Mouse (Mus musculus) heart, embryonic 14.5 days (tissue): ENCODE results near the gene Vmn1r44. TPM values are rescaled to one million over a fixed set of nuclear protein-coding genes. Genes with fewer than 3 reads are reported as not detected.
"Not testable (repeated sequence)": the region's sequence is repeated elsewhere in the genome, so short reads cannot be mapped to it uniquely, and the experiment has no call there.

Experiments
- ATAC-seq: fragments of 200-750 bp; cut with Nextera tagmentation; 2 replicates; pipeline ENCODE4 v1.8.0; 2017; ENCODE audit warnings: low read depth, moderate TSS enrichment; ENCODE audit not compliant: insufficient number of reproducible peaks, insufficient read depth, low FRiP score
- H3K27ac ChIP-seq, 2 experiments: fragments of 200-500 bp in 1 of 2; fragments of 300-500 bp in 1 of 2; sonication (generic) in 1 of 2; replicated peaks in 1 of 2; 2 replicates each; pipeline ENCODE4 v1.5.1; 2012 to 2014; ENCODE audit warnings: low read depth in 2 of 2, low read length in 2 of 2, control low read depth in 1 of 2, mild to moderate bottlenecking in 1 of 2, mixed read lengths in 1 of 2; ENCODE audit not compliant: control insufficient read depth in 1 of 2, insufficient read depth in 1 of 2
- H3K27me3 ChIP-seq: fragments of 300-500 bp; sonication (generic); 2 replicates; pipeline ENCODE4 v1.6.1; 2014; ENCODE audit warnings: mild to moderate bottlenecking, low read length, control low read depth; ENCODE audit not compliant: control insufficient read depth, insufficient read depth
- H3K36me3 ChIP-seq: fragments of 300-500 bp; sonication (generic); 2 replicates; pipeline ENCODE4 v1.6.1; 2014; ENCODE audit warnings: mild to moderate bottlenecking, control low read depth, low read length, mixed read lengths; ENCODE audit not compliant: control insufficient read depth, insufficient read depth
- H3K4me1 ChIP-seq, 2 experiments: fragments of 200-500 bp in 1 of 2; fragments of 300-500 bp in 1 of 2; sonication (generic) in 1 of 2; 2 replicates each; pipeline ENCODE4 v1.6.1; 2012 to 2014; ENCODE audit warnings: low read length in 2 of 2, control low read depth in 1 of 2, mixed read lengths in 1 of 2; ENCODE audit not compliant: control insufficient read depth in 2 of 2, insufficient read depth in 2 of 2
- H3K4me2 ChIP-seq: fragments of 300-500 bp; sonication (generic); 2 replicates; pipeline ENCODE4 v1.6.1; 2014; ENCODE audit warnings: mild to moderate bottlenecking, low read length
- H3K4me3 ChIP-seq, 2 experiments: fragments of 200-500 bp in 1 of 2; fragments of 300-500 bp in 1 of 2; sonication (generic) in 1 of 2; 2 replicates each; pipeline ENCODE4 v1.5.1; 2012 to 2014; ENCODE audit warnings: low read length in 2 of 2, mild to moderate bottlenecking in 2 of 2, control low read depth in 1 of 2, low read depth in 1 of 2, moderate library complexity in 1 of 2; ENCODE audit not compliant: control insufficient read depth in 1 of 2, insufficient read depth in 1 of 2
- H3K9ac ChIP-seq: fragments of 300-500 bp; sonication (generic); 2 replicates; pipeline ENCODE4 v1.6.1; 2014; ENCODE audit warnings: mild to moderate bottlenecking, low read length
- H3K9me3 ChIP-seq: fragments of 300-500 bp; sonication (generic); 2 replicates; pipeline ENCODE4 v1.6.1; 2016; ENCODE audit warnings: low read length, control low read depth; ENCODE audit not compliant: control insufficient read depth
- WGBS: fragments of 180-500 bp; shearing (Covaris S2); extraction: QIAGEN DNeasy Blood & Tissue Kit; methylation state at CpG from one replicate; pipeline ENCODE4 v1.1.7; 2014; 5-methylcytosine and 5-hydroxymethylcytosine counted together
- polyA plus RNA-seq: library from polyadenylated mRNA; unstranded; fragments of >200 nt; fragmentation: Nextera tagmentation; extraction: Ambion mirVana; gene quantifications from 2 replicates; pipeline ENCODE4 v1.2.1, GENCODE M21; 2014

The Vmn1r44 gene
- polyA plus RNA-seq: not detected in 2 replicates

- Histone ChIP-seq H3K36me3 (no peaks in the 10 kb centered on the region), H3K4me1 (no peaks in the 10 kb centered on the region), H3K4me2 (no peak within 1 kb of the TSS), H3K9ac (no peak within 1 kb of the TSS), H3K9me3 (no peaks in the 10 kb centered on the region), H3K27me3 (no peaks in the 10 kb centered on the region), H3K4me3 (no peak within 1 kb of the TSS), H3K27ac (no peak within 1 kb of the TSS)
- no peak for ATAC-seq
- WGBS: 67% methylated on average over 1 of the region's 1 CpGs
Observed at GRCm38 (mm10) chr6:89883360-89883759, at the start of gene Vmn1r44. Gene Vmn1r44 (plus strand): TSS chr6:89883660.

DNA sequence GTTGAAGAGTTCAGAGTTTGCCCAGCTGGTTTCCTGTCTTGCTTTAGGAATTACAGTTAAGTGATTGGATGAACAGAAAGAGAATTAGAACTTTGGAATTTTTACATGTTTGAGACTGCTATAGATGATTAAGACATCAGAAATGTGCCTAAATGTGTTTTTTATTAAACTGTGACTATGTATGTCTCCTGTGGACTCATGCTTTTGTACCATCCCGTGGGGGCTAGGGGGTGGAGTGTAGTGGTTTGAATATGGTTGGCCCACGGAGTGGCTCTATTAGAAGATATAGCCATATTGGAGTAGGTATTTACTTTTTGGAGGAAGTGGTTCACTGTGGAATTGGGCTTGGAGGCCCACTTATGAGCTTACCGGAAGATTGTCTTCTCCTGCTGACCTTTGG lies 25.9 kb upstream of the Vmn1r44 start:
- 67% methylated on average over 3 of the region's 3 CpGs for WGBS
- ATAC-seq: no peak

DNA sequence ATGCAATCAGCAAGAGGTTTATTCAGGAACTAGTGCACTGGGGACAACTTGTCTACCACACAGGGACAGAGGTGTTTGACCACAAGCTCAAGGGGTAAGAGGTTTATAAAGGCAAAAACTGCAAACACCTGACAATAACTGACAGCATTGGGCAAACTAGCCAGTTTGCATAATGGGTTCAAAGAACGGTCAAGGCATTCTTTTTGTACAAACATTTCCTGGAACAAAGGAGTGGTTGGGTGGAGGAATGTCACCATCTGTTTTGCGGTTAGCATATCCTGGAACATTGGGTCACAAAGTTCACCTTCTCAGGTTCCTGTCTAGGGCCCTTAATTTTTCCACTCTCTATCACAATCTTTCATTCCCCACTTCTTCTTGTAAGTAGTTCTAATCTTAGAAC lies 23.6 kb upstream of the Vmn1r44 start:
- H3K27ac ChIP-seq: no peak overlapping the region
- ATAC-seq: no peak
- peaks cover 6% of the 10 kb centered on the region; the same call in 1 of the 2 replicates for H3K9me3 ChIP-seq
- H3K27me3 ChIP-seq: no peaks in the 10 kb centered on the region
- H3K9ac ChIP-seq: no peak overlapping the region
- 75% methylated on average over 2 of the region's 2 CpGs for WGBS
- H3K4me3 ChIP-seq: no peak overlapping the region
- no peaks in the 10 kb centered on the region for H3K4me1 ChIP-seq
- no peaks in the 10 kb centered on the region for H3K36me3 ChIP-seq
- H3K4me2 ChIP-seq: no peak overlapping the region

More for the DNA sequence above, 25.9 kb upstream of the Vmn1r44 start:
- Histone ChIP-seq H3K4me3 (no peak overlapping the region), H3K36me3 (no peaks in the 10 kb centered on the region), H3K27ac (no peak overlapping the region), H3K27me3 (no peaks in the 10 kb centered on the region), H3K9ac (no peak overlapping the region), H3K9me3 (0 out of 2 replicates have a peak, but pooled peaks cover 4% of the 10 kb centered on the region), H3K4me2 (no peak overlapping the region), H3K4me1 (no peaks in the 10 kb centered on the region)

DNA sequence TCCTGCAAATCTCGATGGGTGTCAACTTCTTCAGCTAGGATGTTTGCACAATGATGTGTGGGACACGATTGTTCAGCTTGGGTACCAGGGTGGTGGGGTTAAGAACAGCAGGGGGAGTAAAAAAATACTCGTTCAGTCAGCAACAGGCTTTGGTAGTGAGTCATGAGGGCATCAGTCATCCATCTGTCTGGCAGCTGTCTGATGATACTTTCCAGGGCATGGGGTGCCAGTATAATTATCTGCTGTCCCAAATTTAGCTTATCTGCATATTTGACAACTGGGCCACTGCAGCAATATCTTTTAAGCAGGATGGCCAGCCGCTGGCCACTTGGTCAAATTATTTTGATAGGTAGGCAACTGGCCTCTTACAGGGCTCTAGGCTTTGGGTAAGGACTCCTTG lies 19.7 kb upstream of the Vmn1r44 start:
- H3K36me3 ChIP-seq: no peaks in the 10 kb centered on the region
- 47% methylated on average over 4 of the region's 4 CpGs for WGBS
- H3K4me3 ChIP-seq: no peak overlapping the region
- no peak overlapping the region for H3K4me2 ChIP-seq
- ATAC-seq: no peak
- H3K9ac ChIP-seq: no peak overlapping the region
- H3K27ac ChIP-seq: no peak overlapping the region
- no peaks in the 10 kb centered on the region for H3K27me3 ChIP-seq
- H3K4me1 ChIP-seq: no peaks in the 10 kb centered on the region
- peaks cover 10% of the 10 kb centered on the region for H3K9me3 ChIP-seq

DNA sequence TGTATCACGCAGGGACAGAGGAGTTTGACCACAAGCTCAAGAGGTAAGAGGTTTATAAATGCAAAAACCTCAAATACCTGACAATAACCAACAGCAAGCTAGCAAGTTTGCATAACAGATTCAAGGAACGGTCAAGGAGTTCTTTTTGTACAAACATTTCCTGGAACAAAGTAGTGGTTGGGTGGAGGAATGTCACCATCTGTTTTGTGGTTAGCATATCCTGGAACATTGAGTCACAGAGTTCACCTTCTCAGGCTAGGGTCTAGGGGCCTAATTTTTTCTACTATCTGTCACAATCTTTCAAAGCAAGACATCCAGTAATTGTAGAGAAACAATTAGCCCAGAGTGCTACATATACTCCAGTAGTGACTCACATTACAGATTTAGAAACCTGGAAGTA lies 16.2 kb upstream of the Vmn1r44 start:
- no peak overlapping the region for H3K27ac ChIP-seq
- no peaks in the 10 kb centered on the region for H3K4me1 ChIP-seq
- H3K4me2 ChIP-seq: no peak overlapping the region
- H3K9ac ChIP-seq: no peak overlapping the region
- H3K9me3 ChIP-seq: peaks cover 10% of the 10 kb centered on the region
- no peaks in the 10 kb centered on the region for H3K36me3 ChIP-seq
- no peak for ATAC-seq
- no peak overlapping the region for H3K4me3 ChIP-seq
- 94% methylated on average over 2 of the region's 2 CpGs for WGBS
- no peaks in the 10 kb centered on the region for H3K27me3 ChIP-seq

- no peak overlapping the region for H3K4me2 ChIP-seq
- H3K36me3 ChIP-seq: no peaks in the 10 kb centered on the region
- H3K4me1 ChIP-seq: no peaks in the 10 kb centered on the region
- H3K27me3 ChIP-seq: no peaks in the 10 kb centered on the region
- ATAC-seq: no peak
- H3K9me3 ChIP-seq: peaks cover 7% of the 10 kb centered on the region
- 86% methylated on average over 2 of the region's 2 CpGs for WGBS
- no peak overlapping the region for H3K27ac ChIP-seq
- no peak overlapping the region for H3K4me3 ChIP-seq
- no peak overlapping the region for H3K9ac ChIP-seq
Observed at GRCm38 (mm10) chr6:89867976-89868375, 15.5 kb upstream of the Vmn1r44 start.

DNA sequence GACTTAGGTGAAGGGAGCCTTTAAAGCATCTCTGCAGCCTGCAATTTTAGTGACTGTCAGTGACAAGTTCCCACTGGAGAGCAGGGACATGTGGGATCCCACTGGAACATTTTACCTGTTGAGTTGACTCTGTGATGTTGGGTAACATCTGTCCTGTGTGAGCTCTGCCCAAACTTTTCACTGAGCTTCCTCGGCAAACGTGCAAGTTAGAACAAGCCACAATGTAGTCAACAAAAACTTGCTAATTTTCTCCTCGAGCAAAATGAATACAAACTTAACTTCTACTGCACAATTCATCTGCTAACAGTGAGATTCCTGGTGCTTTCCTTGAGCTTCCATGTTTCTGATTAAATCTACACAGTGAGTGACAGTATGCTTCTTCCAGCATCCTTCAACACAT lies 7.1 kb upstream of the Vmn1r44 start, which contains the start of the genes Vmn1r42 and Vmn1r43:
TSS of gene Vmn1r42 (minus strand) at position 101 of the 400 bp plus-strand sequence.
TSS of gene Vmn1r43 (minus strand) at position 101 of the 400 bp plus-strand sequence.
- not testable (repeated sequence) for H3K27ac ChIP-seq, H3K27me3 ChIP-seq, H3K4me3 ChIP-seq, H3K36me3 ChIP-seq, H3K9me3 ChIP-seq, H3K4me2 ChIP-seq, ATAC-seq, H3K9ac ChIP-seq, H3K4me1 ChIP-seq
- 64% methylated on average over 3 of the region's 3 CpGs for WGBS

DNA sequence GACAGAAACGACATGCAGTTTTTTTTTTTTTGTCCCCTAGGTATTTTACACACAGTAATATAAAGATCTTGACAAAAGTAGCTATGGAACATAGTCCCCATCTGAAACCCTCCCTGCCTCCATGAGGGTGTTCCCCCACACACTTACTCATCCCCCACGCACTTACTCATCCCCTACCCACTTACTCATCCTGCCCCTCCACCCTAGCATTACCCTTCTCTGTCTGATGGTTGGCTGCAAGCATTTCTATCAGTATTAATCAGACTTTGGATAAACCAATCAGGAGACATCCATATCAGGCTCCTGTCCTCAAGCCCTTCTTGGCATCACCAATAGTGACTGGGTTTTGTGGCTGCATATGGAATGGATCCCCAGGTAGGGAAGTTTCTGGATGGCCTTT lies 6.5 kb upstream of the Vmn1r44 start:
- no peak overlapping the region for H3K4me3 ChIP-seq
- no peak overlapping the region for H3K4me2 ChIP-seq
- H3K36me3 ChIP-seq: no peaks in the 10 kb centered on the region
- H3K9ac ChIP-seq: no peak overlapping the region
- ATAC-seq: no peak
- WGBS: 61% methylated on average over 2 of the region's 2 CpGs
- H3K9me3 ChIP-seq: no peaks in the 10 kb centered on the region
- H3K27me3 ChIP-seq: no peaks in the 10 kb centered on the region
- no peaks in the 10 kb centered on the region for H3K4me1 ChIP-seq
- no peak overlapping the region for H3K27ac ChIP-seq
